Comparison of ENCODE assay signal across 8 mouse cellular contexts in the genomic region with DNA sequence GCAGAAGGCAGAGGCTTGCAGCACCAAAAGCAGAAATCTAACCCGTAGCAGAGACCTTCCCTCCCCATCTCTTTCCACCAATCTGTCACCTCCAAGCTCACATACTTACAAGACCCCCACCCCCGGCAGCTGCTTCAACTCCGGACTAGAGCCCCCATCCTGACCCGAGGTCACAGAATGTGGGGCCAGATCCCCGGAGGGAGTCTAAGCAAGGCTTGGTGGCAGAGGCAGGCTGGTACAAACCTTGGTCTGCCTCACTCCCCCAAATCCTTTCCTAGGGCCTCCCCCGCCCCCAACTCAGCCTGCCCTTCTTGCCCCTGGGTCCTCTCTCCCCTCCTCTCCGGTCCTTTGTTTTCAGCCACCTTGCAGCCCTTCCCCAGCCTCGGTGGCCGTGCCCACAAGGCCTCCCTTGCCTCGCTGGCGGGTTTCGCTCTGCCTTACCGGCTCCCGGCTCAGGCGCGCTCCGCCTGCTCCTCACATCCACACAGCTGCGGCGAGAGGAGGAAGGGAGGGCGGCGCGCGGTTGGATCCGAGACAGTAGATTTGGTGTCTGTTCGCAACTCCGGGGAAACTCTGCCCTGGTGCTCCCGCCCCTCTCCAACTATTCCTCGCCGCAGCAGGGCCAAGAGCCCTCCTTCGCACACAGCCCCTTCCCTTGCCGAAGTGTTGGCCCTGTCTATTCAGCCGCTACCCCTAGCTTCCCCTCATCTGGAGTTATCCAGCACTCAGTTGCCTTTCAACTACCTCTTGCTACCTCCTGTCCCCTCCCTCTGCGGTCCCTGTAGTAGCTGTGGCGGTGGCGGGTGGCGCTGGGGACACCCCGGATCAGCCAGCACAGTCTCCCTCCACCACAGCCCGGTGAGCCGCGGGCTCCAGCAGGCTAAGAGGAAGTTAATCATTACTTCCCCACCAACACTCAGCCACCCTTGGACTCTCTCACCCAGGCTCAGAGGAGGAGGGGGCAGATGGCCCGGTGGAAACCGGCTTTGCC. TPM values are rescaled to one million over a fixed set of nuclear protein-coding genes. Genes with fewer than 3 reads are reported as not detected.
A peak's percentile ranks its signal among the peaks of the same experiment; 100 is the strongest.
DNase-seq lines count a peak whose midpoint lies in the region; ATAC-seq and TF ChIP-seq lines count a peak whose summit lies in the region.

No protein-coding gene starts in this region.

- WGBS in hindbrain, embryonic 10.5 days: under 1% methylated on average over 42 of the region's 42 CpGs
- WGBS in limb, embryonic 13.5 days: under 1% methylated on average over 42 of the region's 42 CpGs
- 1% methylated on average over 42 of the region's 42 CpGs for WGBS in stomach, embryonic 14.5 days

- H3K4me3 ChIP-seq in E14TG2a.4 (replicated peaks; ENCODE audit: low read length): peak overlapping the region; percentile 60
- peak overlapping the region; percentile 45 for H3K4me3 ChIP-seq in hindbrain, embryonic 10.5 days
- H3K4me3 ChIP-seq in limb, embryonic 13.5 days: peak overlapping the region; percentile 16
- peak overlapping the region; percentile 8; the same call in 1 of the 2 replicates for H3K4me3 ChIP-seq in stomach, embryonic 14.5 days (ENCODE audit: low read depth, low read length)

- ATAC-seq in limb, embryonic 13.5 days (ENCODE audit: low FRiP score, low read depth): 0 out of 2 replicates have a peak, but pooled peaks have one; percentile 19
- ATAC-seq in stomach, embryonic 14.5 days (ENCODE audit: insufficient number of reproducible peaks, insufficient read depth, low FRiP score, low read depth): peak; percentile 82

- peak; percentile 72 for DNase-seq in ZHBTc4 (ENCODE audit: low read depth, low spot score)
- DNase-seq in hindbrain, embryonic 10.5 days (ENCODE audit: low spot score): peak; percentile 72
- no peak for DNase-seq in ovary, adult 18-20 months (ENCODE audit: low spot score)
- DNase-seq in adrenal gland, adult 18-20 months (ENCODE audit: low spot score in 2 of 2): no peak
- DNase-seq in cerebellum, postnatal 14 days: no peak

- H3K4me2 ChIP-seq in limb, embryonic 13.5 days (replicated peaks): peak overlapping the region; percentile 38
- peak overlapping the region; percentile 20 for H3K4me2 ChIP-seq in stomach, embryonic 14.5 days (replicated peaks; ENCODE audit: low read depth, low read length)

- H3K36me3 ChIP-seq in E14TG2a.4 (ENCODE audit: insufficient read depth, low read length): no peaks in the 10 kb centered on the region
- H3K36me3 ChIP-seq in hindbrain, embryonic 10.5 days: no peaks in the 10 kb centered on the region
- no peaks in the 10 kb centered on the region for H3K36me3 ChIP-seq in limb, embryonic 13.5 days
- no peaks in the 10 kb centered on the region for H3K36me3 ChIP-seq in stomach, embryonic 14.5 days (ENCODE audit: control insufficient read depth, insufficient read depth, low read length)

- H3K4me1 ChIP-seq in E14TG2a.4 (replicated peaks; ENCODE audit: low read depth, low read length): peaks cover 73% of the 10 kb centered on the region
- peaks cover 71% of the 10 kb centered on the region for H3K4me1 ChIP-seq in hindbrain, embryonic 10.5 days (replicated peaks)
- H3K4me1 ChIP-seq in limb, embryonic 13.5 days: peaks cover 18% of the 10 kb centered on the region
- peaks cover 6% of the 10 kb centered on the region; the same call in 1 of the 2 replicates for H3K4me1 ChIP-seq in stomach, embryonic 14.5 days (ENCODE audit: control insufficient read depth, insufficient read depth, low read length)

- H3K9ac ChIP-seq in limb, embryonic 13.5 days: no peak overlapping the region
- H3K9ac ChIP-seq in stomach, embryonic 14.5 days (replicated peaks; ENCODE audit: low read depth, low read length): no peak overlapping the region

- H3K9me3 ChIP-seq in E14TG2a.4 (ENCODE audit: low read length): no peaks in the 10 kb centered on the region
- no peaks in the 10 kb centered on the region for H3K9me3 ChIP-seq in hindbrain, embryonic 10.5 days
- no peaks in the 10 kb centered on the region for H3K9me3 ChIP-seq in limb, embryonic 13.5 days
- no peaks in the 10 kb centered on the region for H3K9me3 ChIP-seq in stomach, embryonic 14.5 days (ENCODE audit: control insufficient read depth, low read depth, low read length)

- no peak for TF ChIP-seq CTCF in E14TG2a.4 (conservative IDR thresholded peaks at IDR 0.05; ENCODE audit: low read length)

- H3K27me3 ChIP-seq in E14TG2a.4 (ENCODE audit: insufficient read depth, low read length): peaks cover 99% of the 10 kb centered on the region
- peaks cover 100% of the 10 kb centered on the region for H3K27me3 ChIP-seq in hindbrain, embryonic 10.5 days (ENCODE audit: insufficient read depth, poor library complexity, severe bottlenecking)
- H3K27me3 ChIP-seq in limb, embryonic 13.5 days: peaks cover 100% of the 10 kb centered on the region
- peaks cover 81% of the 10 kb centered on the region for H3K27me3 ChIP-seq in stomach, embryonic 14.5 days (ENCODE audit: control insufficient read depth, insufficient read depth, low read length)

- peak overlapping the region; percentile 82 for H3K27ac ChIP-seq in hindbrain, embryonic 10.5 days
- H3K27ac ChIP-seq in limb, embryonic 13.5 days: no peak overlapping the region
- no peak overlapping the region for H3K27ac ChIP-seq in stomach, embryonic 14.5 days (ENCODE audit: low read length)

RNA-seq across cellular contexts. Expression of gene Pax2, which starts 5.5 kb away (rescaled TPM):
- polyA plus RNA-seq in hindbrain, embryonic 10.5 days (2016; fragmentation: Nextera tagmentation; extraction: Ambion mirVana): 3.2 and 8.2 TPM in 2 replicates
- polyA plus RNA-seq in limb, embryonic 13.5 days (2015; fragmentation: Nextera tagmentation; extraction: Ambion mirVana): 0.04 TPM in 1 of 2 replicates, not detected in the other
- not detected in 2 replicates for polyA plus RNA-seq in stomach, embryonic 14.5 days (2014; fragmentation: Nextera tagmentation; extraction: Ambion mirVana)
- not detected for total RNA-seq in adrenal gland, adult 18-20 months (2021)

Comparison
In these comparisons a context has a peak if more than half of its experiments do, and no peak if none do; other contexts are left out.
1. H3K4me3 ChIP-seq: peak in every context shown above with its lines; median percentile 60 in E14TG2a.4; 45 in hindbrain, embryonic 10.5 days; 16 in limb, embryonic 13.5 days; 8 in stomach, embryonic 14.5 days.
2. DNase-seq: peak in ZHBTc4 (single experiment) and hindbrain, embryonic 10.5 days (single experiment); none in ovary, adult 18-20 months (single experiment), adrenal gland, adult 18-20 months (0 of 2) and cerebellum, postnatal 14 days (0 of 2).